Mouse (Mus musculus) erythroblast, embryonic 14.5 days (primary cell): ENCODE results near the gene Fntb.

Source experiments
- GATA1 ChIP-seq: IDR thresholded peaks from 2 replicates; pipeline ENCODE4 v1.6.1; 2012; ENCODE audit warnings: low read length, inconsistent platforms, mixed read lengths
- TAL1 ChIP-seq: IDR thresholded peaks from 3 replicates; pipeline ENCODE4 v1.6.1; 2012; ENCODE audit warnings: low read length, inconsistent platforms, mixed read lengths

GRCm38 (mm10) chr12:76927539-76927938 lies 162.2 kb downstream of the Fntb start:
- TF ChIP-seq GATA1 (no peak), TAL1 (no peak)
